ENCODE assay signal across 9 mouse cellular contexts in the genomic region with DNA sequence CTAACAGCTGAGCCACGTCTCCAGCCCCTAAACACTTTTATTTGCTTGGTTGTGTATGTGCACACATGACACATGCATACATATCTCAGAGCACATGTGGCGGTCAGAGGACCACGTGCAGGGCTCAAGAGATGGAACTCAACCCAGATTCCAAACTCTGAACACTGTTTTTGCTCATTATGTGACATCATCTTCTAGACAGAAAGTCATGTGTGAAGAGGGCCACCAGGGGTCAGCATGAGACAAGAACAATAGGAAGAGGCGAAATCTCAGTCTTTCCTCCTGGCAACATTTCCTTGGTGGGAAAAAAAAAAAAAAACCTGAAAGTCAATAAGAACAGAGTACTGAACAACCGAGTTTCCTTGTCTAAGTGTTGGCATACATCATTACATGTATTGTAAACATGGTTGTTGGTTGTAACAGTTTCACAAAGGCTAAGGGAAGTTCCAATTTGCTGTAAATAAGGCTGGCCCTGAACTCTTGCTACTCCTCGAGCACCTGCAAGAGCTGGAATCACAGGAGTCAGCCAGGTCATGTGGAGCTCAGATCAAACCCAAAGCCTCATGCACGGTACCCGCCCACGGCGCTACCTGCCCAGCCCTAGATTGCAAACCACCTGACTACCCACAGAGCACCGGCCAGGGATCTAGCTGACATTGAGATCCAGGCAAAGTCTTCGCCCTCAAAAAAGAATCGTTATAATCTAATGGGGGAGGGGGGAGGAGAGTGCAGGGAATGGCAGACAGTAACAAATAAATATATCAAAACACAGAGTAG. TPM values are rescaled to one million over a fixed set of nuclear protein-coding genes. Genes with fewer than 3 reads are reported as not detected.
DNase-seq lines count a peak whose midpoint lies in the region; ATAC-seq and TF ChIP-seq lines count a peak whose summit lies in the region.
"Had no signal": no experiment of that assay in that cellular context is flagged by ENCODE, and none has a peak within 500 bp of the region (broad histone marks: within the 10 kb centered on the region; RNA-seq: fewer than 3 reads in every experiment).

No protein-coding gene starts in this region.

- no peaks in the 10 kb centered on the region for H3K9me3 ChIP-seq in hindbrain, embryonic 10.5 days
- H3K9me3 ChIP-seq in hindbrain, embryonic 12.5 days (replicated peaks) = no peaks in the 10 kb centered on the region
- H3K9me3 ChIP-seq in E14TG2a.4 (ENCODE audit: low read length) = no peaks in the 10 kb centered on the region
- H3K9me3 ChIP-seq: embryonic facial prominence, embryonic 13.5 days had no signal

- H3K27me3 ChIP-seq in hindbrain, embryonic 10.5 days (ENCODE audit: insufficient read depth, poor library complexity, severe bottlenecking) = no peaks in the 10 kb centered on the region
- no peaks in the 10 kb centered on the region for H3K27me3 ChIP-seq in hindbrain, embryonic 12.5 days
- H3K27me3 ChIP-seq in E14TG2a.4 (ENCODE audit: insufficient read depth, low read length) = peaks cover 6% of the 10 kb centered on the region; the same call in 1 of the 2 replicates
- H3K27me3 ChIP-seq in small intestine, adult 2 months (ENCODE audit: control insufficient read depth, insufficient read depth, low read length) = no peaks in the 10 kb centered on the region
- H3K27me3 ChIP-seq: embryonic facial prominence, embryonic 13.5 days had no signal

- TF ChIP-seq POLR2A in small intestine, adult 2 months (IDR thresholded peaks at IDR 0.05; ENCODE audit: low read depth, low read length) = no peak

- intact Hi-C loops in heart, postnatal 14 days (cut with DNase I) = no loop called here
- intact Hi-C loops in left cerebral cortex, postnatal 14 days (cut with DNase I) = no loop called here

- no peak overlapping the region for H3K4me3 ChIP-seq in hindbrain, embryonic 10.5 days
- H3K4me3 ChIP-seq in hindbrain, embryonic 12.5 days = no peak overlapping the region
- no peak overlapping the region for H3K4me3 ChIP-seq in E14TG2a.4 (replicated peaks; ENCODE audit: low read length)
- H3K4me3 ChIP-seq in small intestine, adult 2 months (ENCODE audit: low read depth, low read length) = no peak overlapping the region
- H3K4me3 ChIP-seq: embryonic facial prominence, embryonic 13.5 days had no signal

- H3K27ac ChIP-seq in hindbrain, embryonic 10.5 days = no peak overlapping the region
- H3K27ac ChIP-seq in hindbrain, embryonic 12.5 days = no peak overlapping the region
- peak overlapping the region; percentile 35; the same call in 1 of the 2 replicates for H3K27ac ChIP-seq in small intestine, adult 2 months (ENCODE audit: insufficient read depth, low read depth, low read length)
- H3K27ac ChIP-seq: embryonic facial prominence, embryonic 13.5 days had no signal

- ATAC-seq in hindbrain, embryonic 12.5 days (ENCODE audit: low FRiP score) = no peak; the same call in 1 of the 2 replicates
- no peak for ATAC-seq in inflammation-experienced regulatory T-cells, adult 6 months

- H3K9ac ChIP-seq in hindbrain, embryonic 12.5 days = no peak overlapping the region
- H3K9ac ChIP-seq: embryonic facial prominence, embryonic 13.5 days had no signal

- DNase-seq in hindbrain, embryonic 10.5 days (ENCODE audit: low spot score) = peak; percentile 36
- DNase-seq in adrenal gland, postnatal 36 days = peak; percentile 13 to 46
- peak; percentile 27 to 45 for DNase-seq in heart, postnatal 14 days
- peak; percentile 67 to 76 for DNase-seq in left cerebral cortex, postnatal 14 days (ENCODE audit: low spot score in 2 of 2)

- 51% methylated on average over 13 of the region's 13 CpGs for WGBS in hindbrain, embryonic 10.5 days
- 51% methylated on average over 13 of the region's 13 CpGs for WGBS in hindbrain, embryonic 12.5 days
- 20% methylated on average over 13 of the region's 13 CpGs for WGBS in small intestine, adult 2 months

- H3K4me2 ChIP-seq in hindbrain, embryonic 12.5 days (replicated peaks) = no peak overlapping the region
- H3K4me2 ChIP-seq: embryonic facial prominence, embryonic 13.5 days had no signal

- H3K36me3 ChIP-seq in hindbrain, embryonic 10.5 days = no peaks in the 10 kb centered on the region
- H3K36me3 ChIP-seq in hindbrain, embryonic 12.5 days = no peaks in the 10 kb centered on the region
- H3K36me3 ChIP-seq in E14TG2a.4 (ENCODE audit: insufficient read depth, low read length) = no peaks in the 10 kb centered on the region
- no peaks in the 10 kb centered on the region for H3K36me3 ChIP-seq in small intestine, adult 2 months (ENCODE audit: control insufficient read depth, insufficient read depth, low read length)
- H3K36me3 ChIP-seq: embryonic facial prominence, embryonic 13.5 days had no signal

- peak; percentile 47 for TF ChIP-seq CTCF in E14TG2a.4 (conservative IDR thresholded peaks at IDR 0.05; ENCODE audit: low read length)
- TF ChIP-seq CTCF in small intestine, adult 2 months (IDR thresholded peaks at IDR 0.05; ENCODE audit: extremely low read depth, insufficient read length, insufficient replicate concordance, low read depth, low read length) = no peak

- peaks cover 6% of the 10 kb centered on the region; the same call in 1 of the 2 replicates for H3K4me1 ChIP-seq in hindbrain, embryonic 10.5 days (replicated peaks)
- 0 out of 2 replicates have a peak, but pooled peaks cover 3% of the 10 kb centered on the region for H3K4me1 ChIP-seq in hindbrain, embryonic 12.5 days
- H3K4me1 ChIP-seq in E14TG2a.4 (replicated peaks; ENCODE audit: low read depth, low read length) = peaks cover 21% of the 10 kb centered on the region
- peaks cover 11% of the 10 kb centered on the region; the same call in 1 of the 2 replicates for H3K4me1 ChIP-seq in small intestine, adult 2 months (ENCODE audit: control insufficient read depth, insufficient read depth, insufficient read length, low read length)

RNA-seq across cellular contexts. Expression of a gene that starts 23.8 kb away (rescaled TPM):
- 0.09 and 0.21 TPM in 2 replicates for polyA plus RNA-seq in hindbrain, embryonic 10.5 days (2016; fragmentation: Nextera tagmentation; extraction: Ambion mirVana)
- polyA plus RNA-seq in hindbrain, embryonic 12.5 days (2016; fragmentation: Nextera tagmentation; extraction: Ambion mirVana) = 0.89 and 0.93 TPM in 2 replicates
- under 1 TPM in 1 of 2 experiments, not detected in 1; 0.36 TPM for total RNA-seq in adrenal gland, postnatal 36 days (2021)
- total RNA-seq in heart, postnatal 14 days (2021) = under 1 TPM; 0.05 to 0.17 TPM
- total RNA-seq in left cerebral cortex, postnatal 14 days (2021) = 10 to 100 TPM; 22.1 to 23.8 TPM
- not detected in 2 replicates for polyA plus RNA-seq in small intestine, adult 2 months (2012; rRNA removed)
- polyA plus RNA-seq in inflammation-experienced regulatory T-cells, adult 6 months (2017; shearing (Covaris generic)) = not detected
- polyA plus RNA-seq: embryonic facial prominence, embryonic 13.5 days had no signal

RNA-seq across cellular contexts. Expression of a gene that starts 50.5 kb away (rescaled TPM):
- 0.14 and 0.16 TPM in 2 replicates for polyA plus RNA-seq in hindbrain, embryonic 10.5 days (2016; fragmentation: Nextera tagmentation; extraction: Ambion mirVana)
- 3.3 and 3.7 TPM in 2 replicates for polyA plus RNA-seq in hindbrain, embryonic 12.5 days (2016; fragmentation: Nextera tagmentation; extraction: Ambion mirVana)
- not detected for total RNA-seq in adrenal gland, postnatal 36 days (2021)
- total RNA-seq in heart, postnatal 14 days (2021) = not detected
- total RNA-seq in left cerebral cortex, postnatal 14 days (2021) = 1 to 10 TPM; 4.8 to 5.7 TPM
- not detected in 2 replicates for polyA plus RNA-seq in small intestine, adult 2 months (2012; rRNA removed)
- not detected for polyA plus RNA-seq in inflammation-experienced regulatory T-cells, adult 6 months (2017; shearing (Covaris generic))
